ENCODE assay signal across 24 mouse cellular contexts in the genomic region with DNA sequence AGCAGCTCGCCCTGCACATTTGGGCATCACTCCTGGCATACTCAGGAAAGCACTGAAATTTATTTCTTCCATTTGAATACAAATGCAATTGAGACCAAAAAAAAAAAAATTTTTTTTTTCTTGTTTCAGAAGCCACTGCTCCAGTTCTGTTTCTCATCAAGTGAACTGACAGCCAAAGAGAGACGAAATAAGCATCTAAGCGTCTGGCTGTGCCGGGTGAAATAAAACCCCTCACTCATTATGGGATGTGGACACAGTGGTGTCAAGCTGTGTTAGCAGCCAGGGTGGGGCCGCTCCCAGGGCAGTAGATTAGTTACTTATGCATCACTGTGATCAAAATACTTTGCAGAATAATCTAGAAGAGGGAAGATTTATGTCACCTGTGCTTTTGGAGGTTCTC.
"Had no signal": no experiment of that assay in that cellular context is flagged by ENCODE, and none has a peak within 500 bp of the region (broad histone marks: within the 10 kb centered on the region; RNA-seq: fewer than 3 reads in every experiment).

No protein-coding gene starts in this region.

- H3K4me1 ChIP-seq: liver, embryonic 12.5 days; liver, embryonic 15.5 days; lung, embryonic 15.5 days; megakaryocyte, embryonic 14.5 days; neural tube, embryonic 12.5 days had no signal

- H3K27me3 ChIP-seq: kidney, embryonic 15.5 days; liver, embryonic 12.5 days; liver, embryonic 15.5 days; lung, embryonic 15.5 days; neural tube, embryonic 12.5 days had no signal

- H3K9me3 ChIP-seq: kidney, embryonic 15.5 days; limb, embryonic 13.5 days; liver, embryonic 12.5 days; liver, embryonic 15.5 days; lung, embryonic 15.5 days; megakaryocyte, embryonic 14.5 days; neural tube, embryonic 12.5 days; neural tube, embryonic 15.5 days had no signal

- DNase-seq: kidney, adult 8-10 months; kidney, postnatal 10 days; kidney, postnatal 4 days; left cerebral cortex, postnatal 4 days; liver; lung, adult 18-20 months; lung, postnatal 10 days; lung, postnatal 36 days; midbrain, embryonic 14.5 days; right cerebral cortex, adult 18-20 months; right cerebral cortex, postnatal 14 days; right cerebral cortex, postnatal 4 days; thymus, adult 2 months; thymus, postnatal 14 days; thymus, postnatal 4 days had no signal

- H3K9ac ChIP-seq: kidney, embryonic 15.5 days; limb, embryonic 13.5 days; liver, embryonic 12.5 days; liver, embryonic 15.5 days; lung, embryonic 15.5 days; neural tube, embryonic 12.5 days; neural tube, embryonic 15.5 days had no signal

- H3K4me3 ChIP-seq: kidney, embryonic 15.5 days; limb, embryonic 13.5 days; liver, embryonic 12.5 days; liver, embryonic 15.5 days; lung, embryonic 15.5 days; megakaryocyte, embryonic 14.5 days; neural tube, embryonic 12.5 days; neural tube, embryonic 15.5 days had no signal

- H3K4me2 ChIP-seq: kidney, embryonic 15.5 days; limb, embryonic 13.5 days; liver, embryonic 12.5 days; liver, embryonic 15.5 days; lung, embryonic 15.5 days; midbrain, embryonic 11.5 days; neural tube, embryonic 12.5 days; neural tube, embryonic 15.5 days had no signal

- ATAC-seq: liver, embryonic 12.5 days had no signal

- H3K27ac ChIP-seq: kidney, embryonic 15.5 days; limb, embryonic 13.5 days; liver, embryonic 12.5 days; liver, embryonic 15.5 days; lung, embryonic 15.5 days; neural tube, embryonic 12.5 days; neural tube, embryonic 15.5 days had no signal

- H3K36me3 ChIP-seq: kidney, embryonic 15.5 days; limb, embryonic 13.5 days; liver, embryonic 12.5 days; liver, embryonic 15.5 days; lung, embryonic 15.5 days; neural tube, embryonic 12.5 days; neural tube, embryonic 15.5 days had no signal
